Mouse (Mus musculus) naive thymus-derived CD4-positive, alpha-beta T cell, adult 2 months (primary cell): ENCODE measurements around the gene Zzef1.
A peak's percentile ranks its signal among the peaks of the same experiment; 100 is the strongest.

ENCODE experiments used
- DNase-seq: peaks from one replicate; pipeline ENCODE4 v3.0.0-alpha.2; 2011; ENCODE audit warnings: low read depth

Zzef1 gene

DNA sequence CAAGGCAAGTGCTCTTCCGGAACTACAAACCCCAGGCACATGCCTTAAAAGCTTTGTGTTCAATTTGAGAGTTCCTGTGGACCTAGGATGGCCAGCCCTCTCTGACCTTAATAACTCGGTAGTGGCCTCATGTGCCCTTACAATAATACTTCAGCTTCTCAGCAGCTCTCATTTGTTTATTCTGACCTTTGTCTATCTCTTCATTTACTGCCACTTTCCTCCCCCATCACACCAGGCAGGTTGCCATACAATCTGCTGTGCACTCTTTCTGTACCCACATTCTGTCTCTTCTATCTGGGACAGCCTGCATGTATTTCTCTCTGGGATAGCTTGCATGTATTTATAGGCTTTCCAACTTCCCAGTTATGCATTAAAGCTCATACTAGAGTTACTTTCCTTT lies 10.5 kb downstream of the Zzef1 start:
- DNase-seq, result no peak

DNA sequence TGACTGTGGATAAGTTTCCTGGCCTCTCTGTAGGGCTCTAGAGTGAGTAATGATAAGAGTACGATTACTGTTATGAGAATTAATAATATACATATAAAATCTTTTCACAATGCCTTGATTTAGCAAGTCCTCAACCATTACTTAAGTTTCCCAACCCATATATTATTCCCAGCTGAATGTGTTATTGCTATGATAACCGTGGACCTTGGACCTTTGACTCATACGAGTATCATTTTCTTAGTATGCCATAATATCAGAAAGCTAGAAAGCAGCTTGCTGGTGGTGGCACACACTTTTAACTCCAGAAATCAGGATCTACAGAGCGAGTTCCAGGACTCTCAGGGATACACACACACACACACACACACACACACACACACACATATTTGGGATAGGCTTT lies 12.0 kb downstream of the Zzef1 start:
- DNase-seq, result no peak

DNA sequence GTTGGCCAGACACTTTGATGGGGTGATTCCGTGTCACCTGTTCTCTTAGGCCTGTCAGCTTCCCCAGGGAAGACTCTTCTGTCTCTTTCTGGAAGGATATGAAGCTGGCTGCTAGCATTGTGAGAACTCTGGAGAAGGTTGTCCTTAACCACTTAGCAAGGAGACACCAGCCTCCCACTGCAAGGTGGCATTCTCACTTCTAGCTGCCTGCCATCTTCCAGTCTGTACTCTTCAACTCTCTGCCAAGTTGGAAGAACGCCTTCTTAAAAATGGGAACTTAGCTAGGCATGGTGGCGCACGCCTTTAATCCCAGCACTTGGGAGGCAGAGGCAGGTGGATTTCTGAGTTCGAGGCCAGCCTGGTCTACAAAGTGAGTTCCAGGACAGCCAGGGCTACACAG lies 17.7 kb downstream of the Zzef1 start:
- DNase-seq, result no peak

DNA sequence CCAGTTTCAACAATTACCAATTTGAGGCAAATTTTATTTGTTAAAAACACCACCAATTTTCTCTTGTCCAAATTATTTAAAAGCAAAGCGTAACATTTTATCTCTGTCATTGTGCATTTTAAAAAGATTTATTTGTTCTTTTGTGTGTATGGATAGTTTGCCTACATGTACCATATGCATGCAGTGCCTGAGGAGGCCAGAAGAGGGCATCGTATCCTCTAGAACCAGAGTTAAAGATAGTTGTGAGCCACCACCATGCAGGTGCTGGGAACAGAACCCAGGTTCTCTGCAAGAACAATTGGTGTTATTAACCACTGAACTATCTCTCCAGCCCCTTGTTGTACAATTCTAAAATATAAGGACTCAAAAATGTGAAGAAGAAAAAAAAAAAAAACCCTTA lies 18.2 kb downstream of the Zzef1 start:
- DNase-seq, result peak; percentile 42

DNA sequence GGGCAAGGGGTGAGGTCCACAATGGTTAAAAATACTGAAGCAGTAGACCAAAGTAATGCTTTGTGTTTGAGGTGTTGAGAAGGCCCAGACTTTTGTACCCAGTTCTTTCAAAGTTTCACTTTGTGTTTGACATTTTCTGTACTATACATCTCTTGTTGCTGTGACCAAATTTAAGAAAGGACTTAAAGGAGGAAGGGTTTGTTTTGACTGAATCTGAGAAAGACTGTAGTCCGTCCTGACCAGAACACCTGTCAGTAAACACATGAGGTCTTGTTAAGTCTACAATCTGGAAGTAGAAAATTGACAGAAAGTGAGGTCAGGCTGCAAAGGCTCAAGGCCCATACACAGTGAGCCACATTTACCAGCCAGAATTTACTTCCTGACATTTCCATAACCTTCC lies 20.8 kb downstream of the Zzef1 start:
- no peak for DNase-seq

DNA sequence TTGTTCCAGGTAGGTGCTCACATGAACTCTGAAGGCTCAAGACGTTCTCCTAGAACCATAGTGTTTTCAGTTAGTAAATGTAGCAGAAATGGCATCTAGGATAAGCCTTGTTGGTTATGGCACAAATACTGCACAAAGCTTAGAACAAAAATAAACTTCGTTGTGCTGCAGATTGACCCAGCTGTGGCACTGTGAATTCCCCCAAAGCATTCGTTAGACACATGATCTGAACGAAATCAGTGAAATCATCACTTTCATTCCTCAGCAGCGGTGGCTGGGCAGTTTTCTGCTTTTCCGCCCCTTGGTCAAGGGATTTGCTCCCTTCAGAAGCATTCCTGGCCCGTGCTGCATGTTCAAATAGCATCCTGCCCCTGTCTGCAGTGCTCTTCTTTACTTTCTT lies 22.0 kb downstream of the Zzef1 start:
- no peak for DNase-seq

DNA sequence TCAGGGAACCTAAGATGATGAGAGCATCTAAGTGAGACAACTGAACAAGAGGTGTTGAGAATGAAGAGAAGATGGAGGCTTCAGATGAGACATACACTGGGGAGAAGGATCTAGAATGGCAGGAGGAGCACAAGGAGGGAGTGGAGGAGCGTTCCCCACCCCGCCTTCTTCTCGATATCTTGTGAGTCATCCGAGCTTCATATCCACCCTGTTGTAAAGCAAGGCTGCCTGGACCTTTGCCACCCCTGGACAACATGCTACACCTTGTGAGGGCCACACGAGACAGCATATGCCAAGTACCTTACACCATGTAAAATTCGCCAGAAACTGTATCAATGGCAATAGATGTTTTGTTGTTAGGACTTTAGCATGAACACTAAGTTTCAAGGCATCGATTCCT lies 25.0 kb downstream of the Zzef1 start:
- no peak for DNase-seq

DNA sequence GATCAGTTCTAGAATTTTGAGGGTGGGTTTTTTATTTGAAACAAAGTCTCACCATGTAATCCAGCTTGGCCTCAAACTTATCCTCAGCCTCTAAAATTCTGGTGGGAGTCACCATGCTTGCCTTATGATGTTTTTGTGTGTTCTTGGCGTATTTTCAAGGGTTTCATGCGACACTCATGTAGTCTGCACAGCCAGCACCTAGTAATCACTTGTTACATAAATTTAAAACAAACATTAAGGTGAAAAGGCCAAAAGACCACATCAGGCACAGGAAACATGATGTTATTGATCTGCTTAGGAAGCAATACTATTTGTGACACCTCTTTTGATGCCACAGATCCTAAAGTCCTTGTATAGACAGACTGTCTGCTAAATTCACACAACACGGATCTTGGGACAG lies 33.8 kb downstream of the Zzef1 start:
- no peak for DNase-seq

DNA sequence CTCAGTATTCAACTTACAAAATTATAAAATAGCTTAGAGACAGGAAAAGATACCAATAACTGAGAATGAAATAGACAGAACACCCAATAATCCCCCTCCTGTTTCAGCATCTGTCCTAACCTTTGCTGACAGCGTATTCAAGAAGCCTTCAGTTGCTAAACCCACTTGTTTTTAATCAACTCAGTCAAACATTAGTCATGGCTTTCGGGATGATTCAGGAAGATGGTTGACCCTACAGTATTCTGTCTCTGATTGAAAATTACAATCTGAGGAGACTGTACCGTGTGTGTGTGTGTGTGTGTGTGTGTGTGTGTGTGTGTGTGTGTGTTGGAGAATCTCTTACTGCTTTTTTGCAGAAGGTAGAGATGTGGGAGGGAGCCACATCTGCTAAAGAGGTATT lies 46.7 kb downstream of the Zzef1 start:
- no peak for DNase-seq

DNA sequence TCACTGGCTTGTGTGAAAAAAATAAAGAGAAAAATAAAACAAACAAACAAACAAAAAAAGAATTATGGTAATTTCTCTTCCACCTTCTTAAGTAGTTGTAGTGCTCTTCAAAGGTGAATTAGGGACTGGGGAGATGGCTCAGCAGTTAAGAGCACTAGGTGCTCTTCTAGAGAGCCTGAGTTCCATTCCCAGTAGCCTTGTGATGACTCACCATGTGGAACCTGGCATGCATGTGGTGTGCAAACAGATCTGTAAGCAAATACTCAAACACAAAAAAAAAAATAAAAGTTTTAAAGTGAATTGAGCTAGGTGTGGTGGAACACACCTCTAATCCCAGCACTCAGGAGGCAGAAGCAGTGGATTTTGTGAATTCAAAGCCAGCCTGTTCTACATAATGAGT lies 47.5 kb downstream of the Zzef1 start:
- no peak for DNase-seq

DNA sequence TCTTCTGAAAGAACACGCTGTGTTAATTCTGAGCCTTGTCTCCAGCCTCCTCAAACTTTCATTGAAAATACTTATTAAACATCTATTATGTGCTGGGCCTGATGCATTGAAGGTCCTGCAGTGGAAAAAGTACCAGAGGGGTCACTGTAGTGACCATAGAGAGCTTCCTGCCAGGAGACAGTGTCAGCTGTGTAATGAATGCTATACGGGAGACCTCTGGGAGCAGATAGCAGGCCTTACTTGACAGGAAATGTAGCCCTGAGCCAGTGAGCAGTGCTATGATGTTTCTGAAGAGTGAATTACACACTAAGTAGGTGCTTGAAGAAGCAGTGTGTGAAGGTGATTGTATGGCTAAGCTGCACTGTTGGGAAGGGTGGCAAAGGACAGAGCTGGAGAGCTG lies 49.5 kb downstream of the Zzef1 start:
- DNase-seq, result no peak

DNA sequence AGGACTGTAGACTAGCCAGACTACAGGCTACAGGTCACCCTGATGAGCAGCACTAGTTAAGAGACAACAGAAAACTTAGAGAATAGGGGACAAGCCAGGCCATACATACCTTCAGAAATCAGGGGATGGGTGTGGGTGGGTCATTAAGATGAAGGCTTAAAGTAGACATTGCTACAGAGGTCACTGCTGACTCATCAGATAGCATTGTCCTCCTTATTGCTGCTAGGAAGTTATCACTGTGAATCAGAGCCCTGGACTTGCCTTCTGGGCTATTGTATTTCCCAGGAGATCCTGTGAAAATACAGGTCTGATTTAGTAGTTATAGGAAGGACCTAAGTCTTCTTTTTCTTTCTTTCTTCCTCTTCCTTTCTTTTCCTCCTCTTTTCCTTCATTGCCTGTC lies 50.7 kb downstream of the Zzef1 start:
- no peak for DNase-seq

DNA sequence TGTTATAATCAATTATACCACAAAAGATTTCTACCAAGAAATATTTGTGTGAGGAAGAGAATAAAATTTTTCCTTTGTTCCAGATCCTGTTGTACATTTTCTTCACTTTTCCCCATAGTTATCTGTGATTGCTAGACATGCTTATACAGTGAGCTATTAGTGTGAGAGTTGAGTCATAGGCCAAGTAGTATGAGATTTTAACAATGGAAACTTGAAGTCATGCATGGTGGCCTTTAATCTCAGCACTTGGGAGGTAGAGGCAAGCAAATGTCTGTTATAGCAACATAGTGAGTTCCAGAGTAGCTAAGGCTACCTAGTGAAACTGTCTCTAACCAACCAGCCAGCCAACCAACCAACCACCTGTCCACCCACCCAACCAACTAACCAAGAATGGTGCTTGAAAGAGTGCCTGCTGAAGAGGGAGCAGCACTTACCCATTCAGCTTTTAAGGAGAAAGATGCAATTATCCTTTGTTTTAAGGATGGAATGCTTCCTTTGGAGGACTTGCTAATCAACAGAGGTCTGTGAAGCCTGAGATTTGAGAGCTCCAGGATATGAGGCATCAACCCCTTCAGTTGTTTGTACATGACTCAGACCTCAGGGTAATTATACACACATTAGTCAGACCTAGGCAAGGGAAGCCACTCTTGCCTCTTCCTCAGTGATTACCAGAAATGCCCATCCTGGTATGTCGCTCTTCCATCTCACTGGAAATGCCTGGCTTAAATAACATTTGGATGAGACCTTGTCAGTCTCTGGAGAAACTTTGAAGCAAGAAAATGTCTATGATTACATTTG lies 52.0 kb downstream of the Zzef1 start:
- no peak for DNase-seq

DNA sequence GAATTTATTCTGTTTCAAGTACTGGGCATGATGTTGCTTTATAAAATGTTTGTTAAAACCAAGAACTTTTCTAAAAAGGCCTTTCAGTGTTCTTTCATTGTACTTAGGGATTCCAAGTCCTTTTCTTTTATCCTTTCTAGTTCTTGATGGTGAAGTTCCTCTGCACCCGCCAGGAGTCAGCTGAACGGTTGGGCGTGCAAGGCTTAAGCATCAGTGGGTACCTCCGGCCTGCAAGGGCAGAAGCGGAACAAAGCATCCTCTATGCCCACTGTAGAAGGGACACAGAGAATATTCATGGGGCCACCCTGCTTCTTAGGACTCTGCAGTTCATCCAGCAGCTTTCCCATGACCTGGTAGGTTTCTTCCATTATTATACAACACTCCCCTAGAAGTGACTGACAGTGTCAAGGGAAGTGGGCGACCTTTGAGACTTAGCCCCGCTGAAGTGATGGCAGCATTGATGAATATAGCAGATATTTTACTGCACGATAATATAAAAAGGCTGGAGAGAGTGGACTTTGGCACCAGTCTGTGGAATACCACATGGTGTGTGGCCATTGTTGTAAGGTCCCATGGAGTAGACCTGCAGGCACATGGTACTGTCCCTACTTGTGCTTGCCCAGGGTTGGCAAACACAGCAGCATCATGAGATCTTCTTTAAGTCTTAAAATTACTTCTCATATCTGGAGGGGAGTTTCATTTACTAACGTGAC lies 54.5 kb downstream of the Zzef1 start:
- no peak for DNase-seq

DNA sequence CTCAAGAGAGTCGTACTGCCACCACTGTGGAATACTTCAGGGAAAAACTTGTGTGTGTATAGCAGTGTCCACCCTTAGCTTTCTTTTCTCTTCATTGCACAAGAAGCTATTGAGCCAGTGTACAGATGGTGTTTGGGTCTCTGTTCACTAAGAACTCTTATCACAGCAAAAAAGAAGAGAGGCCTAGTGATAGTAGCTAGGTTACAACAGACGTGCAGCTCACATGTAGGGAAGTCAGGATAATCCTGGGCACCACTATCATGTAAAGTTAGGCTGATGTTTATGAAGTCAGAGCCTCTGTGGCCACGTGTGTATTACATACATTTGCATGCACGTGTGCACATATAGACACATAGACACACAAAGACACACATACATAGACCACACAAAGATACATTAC lies 55.2 kb downstream of the Zzef1 start:
- no peak for DNase-seq

DNA sequence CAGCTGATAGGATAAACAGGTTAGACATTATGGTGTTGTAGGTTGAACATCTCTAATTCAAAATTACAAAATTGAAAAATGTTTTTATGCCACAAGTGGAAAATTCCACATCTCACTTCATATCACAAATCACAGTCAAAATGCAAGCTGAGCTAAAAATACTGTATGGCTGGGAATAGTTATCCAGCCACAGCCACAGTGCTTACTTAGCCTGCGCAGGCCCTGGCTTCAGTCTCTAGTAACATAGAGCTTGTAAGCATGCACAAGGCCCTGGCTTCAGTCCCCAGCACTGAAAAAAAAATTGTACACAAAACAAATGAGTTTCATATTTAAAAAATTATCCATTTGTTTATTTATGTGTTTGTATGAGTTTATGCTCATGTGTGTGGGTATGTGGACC lies 56.1 kb downstream of the Zzef1 start:
- no peak for DNase-seq

DNA sequence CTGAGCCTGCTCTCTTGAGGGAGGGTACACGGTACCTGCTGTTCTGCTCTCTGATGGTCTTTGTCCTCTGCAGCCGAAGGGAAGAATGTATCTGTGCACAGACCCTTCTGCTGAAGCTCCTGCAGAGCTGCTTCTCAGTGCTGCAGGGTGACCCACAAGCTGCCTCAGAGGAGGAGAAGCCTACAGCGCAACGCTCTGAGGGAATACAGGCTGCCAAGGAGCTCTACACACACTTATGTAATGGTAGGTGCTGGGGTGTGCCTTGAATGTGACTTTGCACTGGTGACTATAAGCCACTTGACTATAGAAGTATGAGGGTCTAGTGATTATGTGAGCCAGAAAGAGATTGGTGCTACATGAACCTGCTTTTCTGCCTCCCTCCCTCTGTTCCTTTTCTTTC lies 57.1 kb downstream of the Zzef1 start:
- DNase-seq, result no peak

DNA sequence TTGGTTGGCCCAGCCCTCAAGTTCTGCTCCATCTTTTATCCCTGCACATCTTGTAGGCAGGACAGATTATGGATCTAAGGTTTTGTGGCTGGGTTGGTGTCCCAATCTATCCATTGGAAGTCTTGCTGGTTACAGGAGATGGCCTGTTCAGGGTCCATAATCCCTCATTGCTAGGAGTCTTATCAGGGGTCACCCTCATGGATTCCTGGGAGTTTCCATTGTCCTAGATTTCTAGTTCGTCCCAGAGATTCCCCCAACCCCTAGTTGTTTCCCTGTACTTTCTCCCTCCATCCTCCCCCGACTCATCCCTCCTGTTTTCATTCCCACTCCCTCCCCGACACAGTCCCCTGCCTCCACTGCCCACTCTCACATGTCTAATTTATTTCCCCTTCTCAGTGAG lies 58.2 kb downstream of the Zzef1 start:
- no peak for DNase-seq

DNA sequence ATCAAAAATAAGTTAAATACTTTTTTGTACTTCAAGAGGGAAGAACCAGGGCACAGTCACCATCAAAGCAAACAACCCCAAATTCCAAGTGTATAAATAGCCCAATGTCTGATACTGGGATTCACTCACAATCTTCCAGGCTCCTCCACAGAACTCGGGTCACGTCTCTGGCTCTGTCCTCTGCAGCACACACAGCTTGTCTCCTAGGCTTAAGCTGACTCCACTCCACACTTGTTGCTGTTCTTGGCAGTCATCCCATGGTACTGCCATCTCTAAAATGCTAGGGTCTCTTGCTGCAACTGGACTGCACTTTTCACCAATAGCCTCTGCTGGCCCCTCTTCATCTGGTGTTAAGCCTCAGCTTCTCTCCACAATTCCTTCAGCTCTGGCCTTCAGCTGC lies 60.7 kb downstream of the Zzef1 start:
- DNase-seq, result no peak

DNA sequence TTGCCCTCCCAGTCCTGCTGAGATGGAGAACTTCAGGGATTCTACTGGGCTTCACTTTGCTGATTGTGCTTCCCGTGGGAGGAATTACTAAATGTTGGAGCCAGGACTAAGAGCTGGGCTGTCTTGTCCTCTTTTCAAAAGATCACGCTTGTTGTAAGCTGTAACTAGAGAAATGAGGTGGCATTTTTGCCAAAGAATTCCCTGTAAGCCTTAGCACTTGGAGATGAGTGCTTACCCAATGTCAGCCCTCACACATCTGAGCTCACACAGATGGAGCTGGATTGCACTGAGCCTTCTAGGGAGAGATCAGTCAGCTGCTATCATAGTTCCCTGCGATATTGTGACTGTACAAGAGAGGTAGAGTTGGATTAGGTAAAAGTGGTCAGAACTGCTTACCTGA lies 65.2 kb downstream of the Zzef1 start:
- DNase-seq, result no peak

DNA sequence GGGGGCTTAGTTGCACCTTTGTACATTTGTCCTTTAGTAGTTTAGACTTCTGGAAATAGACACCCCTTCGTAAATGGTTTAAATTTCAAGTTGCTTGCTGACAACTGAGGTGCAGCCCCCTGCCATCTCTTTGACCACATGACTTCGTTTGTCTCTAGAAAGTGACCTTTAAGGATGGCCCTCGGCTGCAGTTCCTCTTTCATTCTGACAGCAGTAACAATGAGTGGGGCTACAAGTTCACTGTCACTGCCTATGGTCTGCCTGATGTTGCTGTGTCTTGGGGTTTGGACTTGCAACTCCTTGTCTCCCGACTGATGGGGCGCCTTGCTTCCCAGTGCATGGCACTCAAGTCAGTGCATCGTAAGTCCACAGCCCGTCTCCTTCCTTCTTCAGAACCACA lies 70.4 kb downstream of the Zzef1 start:
- no peak for DNase-seq

DNA sequence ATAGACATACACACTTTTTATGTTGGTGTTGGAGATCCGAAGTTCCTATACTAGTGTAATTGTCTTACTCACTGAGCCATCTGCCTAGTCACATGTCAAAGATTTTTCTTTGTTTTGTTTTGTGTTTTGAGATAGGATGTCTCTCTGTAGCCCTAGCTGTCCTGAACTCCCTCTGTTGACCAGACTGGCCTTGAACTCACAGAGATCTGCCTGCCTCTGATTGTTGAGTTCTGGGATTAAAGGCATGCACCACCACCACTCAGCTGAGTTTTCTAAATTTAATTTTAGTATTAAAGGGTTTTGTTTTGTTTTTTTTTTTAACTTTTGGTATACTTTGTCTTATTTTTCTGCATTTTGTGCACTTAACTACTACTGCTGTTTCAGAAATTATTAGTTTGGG lies 76.0 kb downstream of the Zzef1 start:
- DNase-seq, result no peak

DNA sequence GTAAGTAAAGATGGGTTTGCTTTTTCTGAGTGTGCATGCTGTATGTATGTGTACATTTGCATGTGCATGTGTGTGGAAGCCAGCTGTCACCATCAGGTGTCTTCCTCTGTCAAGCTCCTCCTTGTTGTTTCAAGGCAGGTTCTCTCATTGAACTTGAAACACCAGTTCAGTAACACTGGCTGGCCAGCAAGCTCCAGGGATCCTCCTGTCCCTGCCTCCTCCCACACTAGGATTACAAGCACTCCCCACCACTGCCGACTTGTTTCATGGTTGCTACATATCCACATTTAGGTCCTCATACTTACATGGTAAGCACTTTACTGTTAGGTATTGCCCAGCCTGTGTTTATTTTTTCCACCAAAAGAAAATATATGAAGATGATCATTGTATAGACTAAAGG lies 96.6 kb downstream of the Zzef1 start:
- no peak for DNase-seq

DNA sequence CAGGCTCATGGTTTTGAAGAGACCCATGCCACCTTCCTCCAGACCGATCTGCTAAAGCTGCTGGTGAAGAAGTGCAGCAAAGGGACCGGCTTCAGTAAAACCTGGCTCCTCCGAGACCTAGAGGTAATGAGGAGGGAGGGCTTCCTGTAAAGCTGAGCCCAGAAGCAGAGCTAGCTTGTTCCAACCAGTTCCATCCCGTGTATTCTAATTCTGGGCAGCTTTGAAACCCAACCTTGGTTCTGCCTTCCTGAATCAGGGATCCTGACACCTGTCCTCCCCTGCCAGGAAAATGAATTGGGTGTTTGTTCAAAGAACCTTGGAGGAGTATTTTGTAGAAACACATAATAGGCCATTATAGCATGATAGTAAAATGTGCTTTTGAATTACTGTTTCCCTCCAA lies 112.4 kb downstream of the Zzef1 start:
- no peak for DNase-seq
